Mouse (Mus musculus): ENCODE data around the gene Ppm1m. TPM values are rescaled to one million over a fixed set of nuclear protein-coding genes. Genes with fewer than 3 reads are reported as not detected.
A peak's percentile ranks its signal among the peaks of the same experiment; 100 is the strongest.

Ppm1m gene
- polyA plus RNA-seq, 1 experiment from 2014 or later, result 12.1 TPM

- Histone ChIP-seq H3K27ac (no peak overlapping the region), H3K36me3 (peaks cover 12% of the 10 kb centered on the region), H3K27me3 (peaks cover 2% of the 10 kb centered on the region), H3K9me3 (replicated peaks) (no peaks in the 10 kb centered on the region), H3K4me3 (replicated peaks) (peak overlapping the region; percentile 46), H3K4me2 (peak overlapping the region; percentile 51), H3K9ac (no peak overlapping the region), H3K4me1 (replicated peaks) (peaks cover 22% of the 10 kb centered on the region)
- ATAC-seq (ENCODE audit: low read depth) (peak; percentile 13; the same call in 1 of the 2 replicates), DNase-seq (peak; percentile 37)
- WGBS (ENCODE audit: insufficient replicate concordance), result 68% methylated on average over 5 of the region's 5 CpGs
Measured at GRCm38 (mm10) chr9:106156419-106156818, 43.1 kb downstream of the Ppm1m start.

GRCm38 (mm10) chr9:106154106-106154505 is 45.4 kb downstream of the Ppm1m start:
- no peak overlapping the region for H3K4me2 ChIP-seq
- 74% methylated on average over 9 of the region's 9 CpGs for WGBS (ENCODE audit: insufficient replicate concordance)
- H3K27ac ChIP-seq, result no peak overlapping the region
- no peak overlapping the region for H3K9ac ChIP-seq
- DNase-seq (no peak), ATAC-seq (ENCODE audit: low read depth) (no peak)
- H3K27me3 ChIP-seq, result peaks cover 25% of the 10 kb centered on the region
- peaks cover 13% of the 10 kb centered on the region for H3K4me1 ChIP-seq (replicated peaks)
- peaks cover 12% of the 10 kb centered on the region for H3K36me3 ChIP-seq
- no peak overlapping the region for H3K4me3 ChIP-seq (replicated peaks)
- no peaks in the 10 kb centered on the region for H3K9me3 ChIP-seq (replicated peaks)

GRCm38 (mm10) chr9:106149399-106149754 is 50.2 kb downstream of the Ppm1m start:
- DNase-seq, result no peak
- no peaks in the 10 kb centered on the region for H3K36me3 ChIP-seq
- H3K27me3 ChIP-seq, result peaks cover 59% of the 10 kb centered on the region
- H3K27ac ChIP-seq, result no peak overlapping the region
- H3K4me3 ChIP-seq (replicated peaks), result no peak overlapping the region
- no peaks in the 10 kb centered on the region for H3K9me3 ChIP-seq (replicated peaks)
- no peak overlapping the region for H3K4me2 ChIP-seq
- H3K9ac ChIP-seq, result no peak overlapping the region
- no peaks in the 10 kb centered on the region for H3K4me1 ChIP-seq (replicated peaks)
- WGBS (ENCODE audit: insufficient replicate concordance), result 21% methylated on average over 10 of the region's 10 CpGs
- no peak for ATAC-seq (ENCODE audit: low read depth)

- Histone ChIP-seq H3K36me3 (no peaks in the 10 kb centered on the region), H3K4me2 (peak overlapping the region; percentile 37), H3K9ac (no peak overlapping the region), H3K27me3 (peaks cover 61% of the 10 kb centered on the region), H3K4me1 (replicated peaks) (no peaks in the 10 kb centered on the region), H3K27ac (no peak overlapping the region), H3K4me3 (replicated peaks) (peak overlapping the region; percentile 10; the same call in 1 of the 2 replicates), H3K9me3 (replicated peaks) (no peaks in the 10 kb centered on the region)
- ATAC-seq (ENCODE audit: low read depth), result no peak; the same call in 1 of the 2 replicates
- 2% methylated on average over 36 of the region's 36 CpGs for WGBS (ENCODE audit: insufficient replicate concordance)
- no peak for DNase-seq
Measured at GRCm38 (mm10) chr9:106148541-106149398, 50.8 kb downstream of the Ppm1m start.

GRCm38 (mm10) chr9:106147851-106148431 is 51.6 kb downstream of the Ppm1m start:
- no peak overlapping the region for H3K27ac ChIP-seq
- H3K4me2 ChIP-seq, result no peak overlapping the region
- ATAC-seq (ENCODE audit: low read depth) (no peak), DNase-seq (no peak)
- WGBS (ENCODE audit: insufficient replicate concordance), result 7% methylated on average over 10 of the region's 10 CpGs
- H3K36me3 ChIP-seq, result no peaks in the 10 kb centered on the region
- peaks cover 61% of the 10 kb centered on the region for H3K27me3 ChIP-seq
- no peaks in the 10 kb centered on the region for H3K4me1 ChIP-seq (replicated peaks)
- H3K4me3 ChIP-seq (replicated peaks), result 0 out of 2 replicates have a peak overlapping the region, but pooled peaks have one; percentile 10
- no peaks in the 10 kb centered on the region for H3K9me3 ChIP-seq (replicated peaks)
- H3K9ac ChIP-seq, result no peak overlapping the region

GRCm38 (mm10) chr9:106147281-106147680 is 52.3 kb downstream of the Ppm1m start:
- ATAC-seq (ENCODE audit: low read depth) (no peak), DNase-seq (no peak)
- no peaks in the 10 kb centered on the region for H3K4me1 ChIP-seq (replicated peaks)
- peaks cover 61% of the 10 kb centered on the region for H3K27me3 ChIP-seq
- no peak overlapping the region for H3K27ac ChIP-seq
- no peak overlapping the region for H3K9ac ChIP-seq
- no peak overlapping the region for H3K4me2 ChIP-seq
- no peaks in the 10 kb centered on the region for H3K9me3 ChIP-seq (replicated peaks)
- 16% methylated on average over 5 of the region's 5 CpGs for WGBS (ENCODE audit: insufficient replicate concordance)
- H3K36me3 ChIP-seq, result no peaks in the 10 kb centered on the region
- no peak overlapping the region for H3K4me3 ChIP-seq (replicated peaks)

GRCm38 (mm10) chr9:106145582-106145981 is 54.0 kb downstream of the Ppm1m start:
- H3K4me2 ChIP-seq, result no peak overlapping the region
- ATAC-seq (ENCODE audit: low read depth) (no peak), DNase-seq (no peak)
- WGBS (ENCODE audit: insufficient replicate concordance), result 55% methylated on average over 2 of the region's 2 CpGs
- no peak overlapping the region for H3K27ac ChIP-seq
- H3K27me3 ChIP-seq, result peaks cover 50% of the 10 kb centered on the region
- H3K9me3 ChIP-seq (replicated peaks), result no peaks in the 10 kb centered on the region
- no peaks in the 10 kb centered on the region for H3K36me3 ChIP-seq
- H3K4me3 ChIP-seq (replicated peaks), result no peak overlapping the region
- no peaks in the 10 kb centered on the region for H3K4me1 ChIP-seq (replicated peaks)
- no peak overlapping the region for H3K9ac ChIP-seq

MicroRNA genes within 50 kb of the gene (microRNA counts, 519-probe panel; counts per million panel counts)
- microRNA mmu-let-7g, result 7,112 counts per million, percentile 91 among the panel's probes with 10 or more counts

Small RNA genes lying within 50 kb of the gene (microRNA-seq; reads per million reads assigned to microRNA genes)
- gene Mir135a-1 (2.6 reads per million), gene Mirlet7g (55,152 reads per million, percentile 100 among the genes with 10 or more reads in this experiment)

Other genes with a start within 250 kb of the Ppm1m start
- gene Col6a5, start 239.1 kb downstream of the Ppm1m start, polyA plus RNA-seq (2015; fragmentation: Nextera tagmentation; extraction: Ambion mirVana), result 0.01 and 0.05 TPM in 2 replicates
- 0.07 TPM in 1 of 2 replicates, not detected in the other for gene Col6a4, start 103.0 kb downstream of the Ppm1m start, polyA plus RNA-seq (2015; fragmentation: Nextera tagmentation; extraction: Ambion mirVana)
- 14.8 and 15.5 TPM in 2 replicates for gene Glyctk, start 41.6 kb downstream of the Ppm1m start, polyA plus RNA-seq (2015; fragmentation: Nextera tagmentation; extraction: Ambion mirVana)
- 7.8 and 7.9 TPM in 2 replicates for gene Wdr82, start 28.8 kb downstream of the Ppm1m start, polyA plus RNA-seq (2015; fragmentation: Nextera tagmentation; extraction: Ambion mirVana)
- gene Twf2, start 3.4 kb upstream of the Ppm1m start, polyA plus RNA-seq (2015; fragmentation: Nextera tagmentation; extraction: Ambion mirVana), result 25.6 and 26.3 TPM in 2 replicates
- 0.07 TPM in 1 of 2 replicates, not detected in the other for gene Tlr9, start 22.9 kb upstream of the Ppm1m start, polyA plus RNA-seq (2015; fragmentation: Nextera tagmentation; extraction: Ambion mirVana)
- gene Alas1, start 48.9 kb upstream of the Ppm1m start, polyA plus RNA-seq (2015; fragmentation: Nextera tagmentation; extraction: Ambion mirVana), result 37.7 and 43.7 TPM in 2 replicates
- 27.4 and 27.8 TPM in 2 replicates for gene Poc1a, start 81.3 kb upstream of the Ppm1m start, polyA plus RNA-seq (2015; fragmentation: Nextera tagmentation; extraction: Ambion mirVana)
- 3.8 and 4.1 TPM in 2 replicates for gene Dusp7, start 168.9 kb upstream of the Ppm1m start, polyA plus RNA-seq (2015; fragmentation: Nextera tagmentation; extraction: Ambion mirVana)
- 772 and 835 TPM in 2 replicates for gene Rpl29, start 229.7 kb upstream of the Ppm1m start, polyA plus RNA-seq (2015; fragmentation: Nextera tagmentation; extraction: Ambion mirVana)
- 31.2 and 32.2 TPM in 2 replicates for gene Acy1, start 238.6 kb upstream of the Ppm1m start, polyA plus RNA-seq (2015; fragmentation: Nextera tagmentation; extraction: Ambion mirVana)
- gene Abhd14b, start 247.7 kb upstream of the Ppm1m start, polyA plus RNA-seq (2015; fragmentation: Nextera tagmentation; extraction: Ambion mirVana), result 16.7 and 18.2 TPM in 2 replicates
- 24.4 and 26.3 TPM in 2 replicates for gene Abhd14a, start 247.9 kb upstream of the Ppm1m start, polyA plus RNA-seq (2015; fragmentation: Nextera tagmentation; extraction: Ambion mirVana)